ENCODE assay signal across 50 mouse cellular contexts in the genomic region with DNA sequence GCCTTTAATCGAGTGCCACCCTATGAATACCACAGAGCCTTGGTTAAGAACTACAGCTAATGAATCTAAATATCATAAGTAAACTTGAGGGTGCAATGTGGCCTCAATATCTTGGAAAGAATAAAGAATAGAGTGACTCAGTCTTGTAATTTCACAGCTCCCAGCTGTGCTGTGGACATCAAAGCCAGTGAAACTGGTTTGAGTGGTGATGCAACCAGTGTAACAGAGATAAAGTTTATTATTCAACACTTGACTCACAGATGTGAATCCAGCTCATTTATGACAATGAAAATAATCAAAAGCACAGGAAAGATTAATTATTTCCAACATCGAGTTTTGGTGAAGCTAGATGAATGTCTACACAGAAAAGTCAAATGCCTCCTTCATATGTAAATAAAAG. TPM values are rescaled to one million over a fixed set of nuclear protein-coding genes. Genes with fewer than 3 reads are reported as not detected.
"Had no signal": no experiment of that assay in that cellular context is flagged by ENCODE, and none has a peak within 500 bp of the region (broad histone marks: within the 10 kb centered on the region; RNA-seq: fewer than 3 reads in every experiment).

No protein-coding gene starts in this region.

- H3K36me3 ChIP-seq: heart, embryonic 10.5 days; heart, embryonic 12.5 days; heart, embryonic 13.5 days; heart, embryonic 15.5 days; hindbrain, embryonic 10.5 days; hindbrain, embryonic 12.5 days; hindbrain, embryonic 13.5 days; hindbrain, embryonic 15.5 days; intestine, embryonic 15.5 days; kidney, embryonic 15.5 days had no signal

- H3K27me3 ChIP-seq: heart, embryonic 12.5 days; heart, embryonic 13.5 days; heart, embryonic 15.5 days; hindbrain, embryonic 12.5 days; hindbrain, embryonic 13.5 days; hindbrain, embryonic 15.5 days; intestine, embryonic 15.5 days; kidney, embryonic 15.5 days had no signal

- DNase-seq: heart, postnatal 10 days; heart, postnatal 14 days; heart, postnatal 36 days; heart, postnatal 4 days; kidney, adult 11 months; kidney, adult 18-20 months; kidney, adult 2 months; kidney, adult 8-10 months; kidney, adult 9 months; kidney, postnatal 10 days; kidney, postnatal 14 days; kidney, postnatal 25 days; kidney, postnatal 36 days; layer of hippocampus, adult 9-11 months; layer of hippocampus, postnatal 36 days had no signal

- H3K4me1 ChIP-seq: heart, embryonic 10.5 days; heart, embryonic 12.5 days; heart, embryonic 13.5 days; heart, embryonic 15.5 days; hindbrain, embryonic 10.5 days; hindbrain, embryonic 12.5 days; hindbrain, embryonic 13.5 days; hindbrain, embryonic 15.5 days; intestine, embryonic 15.5 days; kidney, embryonic 15.5 days had no signal

- H3K4me2 ChIP-seq: heart, embryonic 11.5 days; heart, embryonic 12.5 days; heart, embryonic 13.5 days; heart, embryonic 15.5 days; hindbrain, embryonic 12.5 days; hindbrain, embryonic 13.5 days; hindbrain, embryonic 14.5 days; hindbrain, embryonic 15.5 days; intestine, embryonic 15.5 days; kidney, embryonic 15.5 days had no signal

- H3K9ac ChIP-seq: heart, embryonic 12.5 days; heart, embryonic 13.5 days; heart, embryonic 15.5 days; hindbrain, embryonic 12.5 days; hindbrain, embryonic 13.5 days; hindbrain, embryonic 14.5 days; hindbrain, embryonic 15.5 days; intestine, embryonic 15.5 days; kidney, embryonic 15.5 days had no signal

- ATAC-seq: hindbrain, embryonic 16.5 days; hindbrain, postnatal 0 days; inflammation-experienced regulatory T-cells, adult 6 months; intestine, embryonic 15.5 days; intestine, embryonic 16.5 days; intestine, postnatal 0 days had no signal

- H3K9me3 ChIP-seq: heart, embryonic 10.5 days; heart, embryonic 12.5 days; heart, embryonic 15.5 days; hindbrain, embryonic 10.5 days; hindbrain, embryonic 12.5 days; hindbrain, embryonic 13.5 days; hindbrain, embryonic 15.5 days; intestine, embryonic 15.5 days; kidney, embryonic 15.5 days had no signal

- H3K4me3 ChIP-seq: heart, embryonic 10.5 days; heart, embryonic 12.5 days; heart, embryonic 13.5 days; heart, embryonic 15.5 days; hindbrain, embryonic 10.5 days; hindbrain, embryonic 12.5 days; hindbrain, embryonic 13.5 days; hindbrain, embryonic 15.5 days; intestine, embryonic 15.5 days; kidney, embryonic 15.5 days; layer of hippocampus, adult 2 months; left cerebral cortex, adult 2 months had no signal

- H3K27ac ChIP-seq: heart, embryonic 10.5 days; heart, embryonic 13.5 days; heart, embryonic 15.5 days; hindbrain, embryonic 10.5 days; hindbrain, embryonic 12.5 days; hindbrain, embryonic 13.5 days; hindbrain, embryonic 14.5 days; hindbrain, embryonic 15.5 days; hindbrain, postnatal 0 days; intestine, embryonic 15.5 days; kidney, embryonic 15.5 days; kidney, postnatal 0 days; layer of hippocampus, adult 2 months; left cerebral cortex, adult 2 months had no signal

RNA-seq across cellular contexts. Expression of gene Olfr538, which starts 27.9 kb away (rescaled TPM):
- total RNA-seq: heart, postnatal 10 days; heart, postnatal 14 days; heart, postnatal 25 days; heart, postnatal 36 days; heart, postnatal 4 days; hematopoietic stem cell, adult 5-6 weeks; hindbrain, postnatal 0 days; layer of hippocampus, adult 8-10 months; layer of hippocampus, postnatal 14 days; layer of hippocampus, postnatal 25 days; layer of hippocampus, postnatal 36 days; left cerebral cortex, adult 18-20 months; left cerebral cortex, adult 2 months had no signal
- polyA plus RNA-seq: heart, embryonic 10.5 days; heart, embryonic 11.5 days; heart, embryonic 12.5 days; heart, embryonic 13.5 days; heart, embryonic 14.5 days; heart, embryonic 15.5 days; heart, embryonic 16.5 days; heart, postnatal 0 days; hindbrain, embryonic 10.5 days; hindbrain, embryonic 11.5 days; hindbrain, embryonic 12.5 days; hindbrain, embryonic 13.5 days; hindbrain, embryonic 14.5 days; hindbrain, embryonic 15.5 days; hindbrain, embryonic 16.5 days; hindbrain, postnatal 0 days; inflammation-experienced regulatory T-cells, adult 6 months; intestine, embryonic 14.5 days; intestine, embryonic 15.5 days; intestine, embryonic 16.5 days; intestine, postnatal 0 days; kidney, adult 2 months; kidney, embryonic 14.5 days; kidney, embryonic 15.5 days; kidney, embryonic 16.5 days; kidney, postnatal 0 days; large intestine, adult 2 months had no signal

RNA-seq across cellular contexts. Expression of gene Olfr536, which starts 32.5 kb away (rescaled TPM):
- total RNA-seq: heart, postnatal 10 days; heart, postnatal 14 days; heart, postnatal 25 days; heart, postnatal 36 days; heart, postnatal 4 days; hematopoietic stem cell, adult 5-6 weeks; hindbrain, postnatal 0 days; layer of hippocampus, adult 18-20 months; layer of hippocampus, adult 2 months; layer of hippocampus, adult 8-10 months; layer of hippocampus, postnatal 14 days; layer of hippocampus, postnatal 25 days; layer of hippocampus, postnatal 36 days; left cerebral cortex, adult 18-20 months; left cerebral cortex, adult 2 months had no signal
- polyA plus RNA-seq: heart, embryonic 10.5 days; heart, embryonic 11.5 days; heart, embryonic 12.5 days; heart, embryonic 13.5 days; heart, embryonic 14.5 days; heart, embryonic 15.5 days; heart, embryonic 16.5 days; heart, postnatal 0 days; hindbrain, embryonic 10.5 days; hindbrain, embryonic 11.5 days; hindbrain, embryonic 12.5 days; hindbrain, embryonic 13.5 days; hindbrain, embryonic 14.5 days; hindbrain, embryonic 15.5 days; hindbrain, embryonic 16.5 days; hindbrain, postnatal 0 days; inflammation-experienced regulatory T-cells, adult 6 months; intestine, embryonic 14.5 days; intestine, embryonic 15.5 days; intestine, embryonic 16.5 days; intestine, postnatal 0 days; kidney, adult 2 months; kidney, embryonic 14.5 days; kidney, embryonic 15.5 days; kidney, embryonic 16.5 days; kidney, postnatal 0 days; large intestine, adult 2 months had no signal

RNA-seq across cellular contexts. Expression of gene Olfr535, which starts 55.7 kb away (rescaled TPM):
- total RNA-seq: heart, postnatal 10 days; heart, postnatal 14 days; heart, postnatal 25 days; heart, postnatal 36 days; heart, postnatal 4 days; hematopoietic stem cell, adult 5-6 weeks; hindbrain, postnatal 0 days; left cerebral cortex, adult 18-20 months; left cerebral cortex, adult 2 months had no signal
- polyA plus RNA-seq: heart, embryonic 10.5 days; heart, embryonic 11.5 days; heart, embryonic 12.5 days; heart, embryonic 13.5 days; heart, embryonic 14.5 days; heart, embryonic 15.5 days; heart, embryonic 16.5 days; heart, postnatal 0 days; hindbrain, embryonic 10.5 days; hindbrain, embryonic 11.5 days; hindbrain, embryonic 12.5 days; hindbrain, embryonic 13.5 days; hindbrain, embryonic 14.5 days; hindbrain, embryonic 15.5 days; hindbrain, embryonic 16.5 days; hindbrain, postnatal 0 days; inflammation-experienced regulatory T-cells, adult 6 months; intestine, embryonic 14.5 days; intestine, embryonic 15.5 days; intestine, embryonic 16.5 days; intestine, postnatal 0 days; kidney, adult 2 months; kidney, embryonic 14.5 days; kidney, embryonic 15.5 days; kidney, embryonic 16.5 days; kidney, postnatal 0 days; large intestine, adult 2 months had no signal
